Mouse (Mus musculus) gastrocnemius, adult 8-10 months (tissue): Measurements from ENCODE around the gene Cep128. TPM values are rescaled to one million over a fixed set of nuclear protein-coding genes. Genes with fewer than 3 reads are reported as not detected.
A peak's percentile ranks its signal among the peaks of the same experiment; 100 is the strongest.
"Not testable (repeated sequence)": the region's sequence is repeated elsewhere in the genome, so short reads cannot be mapped to it uniquely, and the experiment has no call there.

Experiments
- DNase-seq, 2 experiments: peaks; one replicate each; pipeline ENCODE4 v3.0.0; 2022; ENCODE audit warnings: low spot score in 2 of 2
- total RNA-seq, 4 experiments: library from RNA; stranded (reverse); gene quantifications; 2 replicates each; pipeline ENCODE4 v1.2.4; 2022

Cep128 gene
- 1 to 10 TPM in 2 of 4 experiments, under 1 TPM in 2; 0.51 to 1.1 (median 0.84) TPM for total RNA-seq

- peak; percentile 83 to 85 for DNase-seq
Observed at GRCm38 (mm10) chr12:91384281-91385017, at the start of gene Cep128, which contains the start of gene Tshr. TSS of gene Cep128 (minus strand) at chr12:91384409. TSS of gene Tshr (plus strand) at chr12:91384563.

- no peak for DNase-seq
Observed at GRCm38 (mm10) chr12:91427129-91427528, 42.9 kb upstream of the Cep128 start.

GRCm38 (mm10) chr12:91426499-91426898 is 42.3 kb upstream of the Cep128 start:
- no peak for DNase-seq

DNA sequence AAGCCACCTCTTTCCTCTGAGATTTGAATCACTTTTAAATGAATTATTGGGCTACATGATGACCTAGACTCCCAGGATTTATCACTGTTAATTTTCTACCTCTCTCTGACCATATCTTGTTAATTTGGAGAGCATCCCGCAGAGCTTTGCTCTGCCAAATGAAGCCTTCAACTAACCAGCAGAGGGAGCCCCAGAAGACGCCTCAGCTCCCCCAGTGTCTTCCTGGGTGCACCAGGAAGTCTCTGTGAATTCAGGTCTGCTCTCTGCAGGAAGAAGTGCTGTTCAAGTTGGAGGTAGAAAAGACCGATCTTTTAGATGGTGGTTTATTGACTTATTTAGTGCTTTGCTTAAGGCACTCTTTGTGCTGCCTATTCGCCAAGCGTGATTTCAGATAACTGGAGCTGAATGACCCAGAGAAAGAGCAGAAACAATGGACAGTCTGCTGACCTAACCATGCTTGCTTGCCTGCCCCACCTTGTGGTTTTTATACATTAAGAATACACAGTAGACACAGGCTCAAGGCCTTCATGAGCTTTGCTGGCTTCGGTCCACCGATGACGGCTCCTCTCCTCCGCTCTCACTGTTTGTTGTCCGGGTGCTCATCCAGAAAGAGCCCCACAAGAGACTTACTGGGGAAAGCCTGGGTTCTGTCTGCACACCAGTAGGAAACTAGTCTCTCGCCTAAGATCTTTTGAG is 39.1 kb upstream of the Cep128 start:
- DNase-seq = no peak

GRCm38 (mm10) chr12:91421272-91421671 is 37.1 kb upstream of the Cep128 start:
- DNase-seq = no peak

DNA sequence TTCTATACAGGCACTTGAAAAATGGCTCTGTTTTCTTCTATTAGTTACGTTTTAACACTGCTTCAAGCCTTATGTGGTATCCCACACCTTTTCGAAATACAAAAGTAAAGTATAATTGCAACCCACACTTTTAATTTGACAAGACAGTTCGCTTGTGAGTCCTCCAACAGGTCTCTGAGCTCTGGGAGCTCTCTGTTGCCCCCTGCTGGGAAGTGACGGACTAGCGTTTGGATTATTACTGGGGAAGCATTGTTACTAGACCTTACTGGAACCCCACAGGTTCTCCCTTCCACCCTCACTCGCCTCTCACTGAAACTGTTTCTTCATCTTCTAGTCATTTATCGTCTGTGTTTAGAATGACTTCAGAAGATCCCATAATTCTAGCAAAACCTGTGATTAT is 34.6 kb upstream of the Cep128 start:
- peak; percentile 4 to 14 for DNase-seq

- no peak for DNase-seq
Observed at GRCm38 (mm10) chr12:91416828-91417227, 32.6 kb upstream of the Cep128 start.

DNA sequence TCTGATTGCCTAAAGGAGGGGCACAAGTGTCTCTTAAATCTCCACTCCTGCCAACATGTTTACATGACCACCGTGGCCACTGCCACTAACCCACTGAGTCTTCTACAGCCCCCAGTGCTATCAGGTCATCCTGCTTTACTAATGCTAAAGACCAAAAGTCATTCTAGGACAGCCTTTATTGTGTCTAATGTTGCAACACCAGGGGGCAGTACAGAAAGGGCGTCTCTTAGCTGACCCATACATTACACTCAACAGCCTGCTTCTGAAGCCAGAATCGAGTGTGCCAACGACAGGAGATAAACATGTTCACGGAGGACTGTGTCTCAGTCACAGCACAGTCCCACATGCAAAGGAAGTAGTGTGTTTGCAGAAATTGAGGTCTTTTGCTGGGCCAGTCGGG is 30.9 kb upstream of the Cep128 start:
- DNase-seq = no peak

- DNase-seq = no peak
Observed at GRCm38 (mm10) chr12:91412461-91413182, 28.4 kb upstream of the Cep128 start.

GRCm38 (mm10) chr12:91410306-91410705 is 26.1 kb upstream of the Cep128 start:
- no peak for DNase-seq

DNA sequence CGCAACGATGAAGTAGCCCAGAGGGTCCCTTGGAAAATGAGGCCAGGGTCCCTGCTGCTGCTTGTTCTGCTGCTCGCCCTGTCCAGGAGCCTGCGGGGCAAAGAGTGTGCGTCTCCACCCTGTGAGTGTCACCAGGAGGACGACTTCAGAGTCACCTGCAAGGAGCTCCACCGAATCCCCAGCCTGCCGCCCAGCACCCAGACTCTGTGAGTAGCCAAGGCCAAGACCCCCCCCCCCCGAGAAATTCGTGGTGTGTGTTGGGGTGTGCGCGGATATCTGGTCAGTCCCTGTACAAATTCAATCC is 16.8 kb upstream of the Cep128 start:
- no peak for DNase-seq

DNA sequence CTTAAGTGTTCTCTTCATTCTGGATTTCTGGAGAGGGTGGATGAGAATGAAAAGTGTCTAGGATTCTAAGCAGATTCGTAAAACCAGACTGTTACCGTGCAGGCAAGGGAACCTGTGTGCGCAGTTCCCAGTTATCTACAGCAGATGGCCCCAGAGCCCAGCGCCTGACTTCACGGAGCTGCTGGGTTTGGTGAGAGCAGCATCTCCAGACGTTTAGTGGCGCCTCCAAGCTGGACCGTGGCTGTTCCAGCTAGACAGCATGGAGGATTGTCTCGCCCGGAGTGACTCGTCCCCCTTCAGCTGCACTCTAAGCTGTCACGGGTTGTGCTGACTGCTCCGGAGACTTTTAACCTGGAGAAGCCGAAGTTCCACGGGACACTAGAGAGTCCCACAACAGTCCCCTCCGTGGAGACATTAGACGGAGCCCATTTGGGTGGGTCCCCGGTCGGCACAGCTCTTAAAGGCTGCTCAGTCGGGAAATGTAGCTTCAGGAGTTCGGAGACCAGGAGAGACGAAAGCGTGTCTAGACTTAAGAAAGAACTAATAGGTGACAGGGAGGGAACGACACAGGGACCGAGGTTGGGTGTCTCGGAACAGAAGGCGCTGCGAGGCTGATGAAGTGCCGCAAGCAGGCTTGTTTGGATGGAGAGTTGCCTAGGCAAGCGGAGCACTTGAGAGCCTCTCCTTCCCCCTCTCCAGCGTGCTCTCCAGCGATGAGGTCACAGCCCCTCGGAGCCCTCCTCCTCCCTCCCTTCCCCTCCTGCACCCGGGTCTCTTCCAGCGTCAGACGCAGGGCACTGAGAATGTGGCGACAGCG is 16.2 kb upstream of the Cep128 start:
- DNase-seq = peak; percentile 13 to 33

- no peak for DNase-seq
Observed at GRCm38 (mm10) chr12:91383516-91384264, 519 bp downstream of the Cep128 start.

- no peak for DNase-seq
Observed at GRCm38 (mm10) chr12:91369173-91369572, 15.0 kb downstream of the Cep128 start.

DNA sequence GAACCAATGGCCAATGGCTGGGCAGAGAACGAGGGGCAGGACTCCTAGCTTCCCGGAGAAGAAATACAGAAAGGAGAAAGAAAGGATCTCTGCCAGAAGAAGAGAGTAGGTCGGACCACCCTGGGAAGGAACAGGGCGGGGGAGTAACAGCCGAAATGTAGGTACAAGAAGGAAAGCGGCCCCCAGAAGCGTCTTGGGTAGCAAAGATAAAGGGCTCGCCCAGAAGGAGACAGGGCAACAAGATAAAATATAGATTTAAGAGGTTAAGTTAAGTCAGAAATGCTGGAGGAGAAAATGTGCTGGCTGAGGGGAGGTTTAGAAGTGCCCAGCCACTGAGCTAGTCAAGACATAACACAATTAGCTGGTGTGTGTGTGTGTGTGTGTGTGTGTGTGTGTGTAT is 30.4 kb downstream of the Cep128 start:
- no peak for DNase-seq

- DNase-seq = not testable (repeated sequence)
Observed at GRCm38 (mm10) chr12:91338656-91339055, 45.6 kb downstream of the Cep128 start.

DNA sequence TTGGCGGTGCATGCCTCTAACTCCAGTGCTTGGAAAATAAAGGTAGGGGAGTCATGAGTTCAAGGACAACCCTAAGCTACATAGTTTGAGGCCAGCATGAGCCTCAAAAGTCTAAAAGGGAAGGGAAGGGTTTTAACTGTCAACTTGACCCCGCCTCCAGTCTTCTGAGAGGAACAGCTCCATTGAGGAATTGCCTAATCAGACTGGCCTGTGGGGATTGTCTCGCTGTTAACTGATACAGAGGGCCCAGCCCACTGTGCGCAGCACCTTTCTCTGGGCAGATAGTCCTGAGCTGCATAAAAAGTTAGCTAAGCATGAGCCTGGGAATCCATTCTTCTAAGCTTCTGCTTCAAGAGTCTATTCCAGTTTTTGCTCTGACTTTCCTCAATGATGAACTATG is 56.7 kb downstream of the Cep128 start:
- DNase-seq = no peak

GRCm38 (mm10) chr12:91326104-91326503 is 58.1 kb downstream of the Cep128 start:
- DNase-seq = no peak

DNA sequence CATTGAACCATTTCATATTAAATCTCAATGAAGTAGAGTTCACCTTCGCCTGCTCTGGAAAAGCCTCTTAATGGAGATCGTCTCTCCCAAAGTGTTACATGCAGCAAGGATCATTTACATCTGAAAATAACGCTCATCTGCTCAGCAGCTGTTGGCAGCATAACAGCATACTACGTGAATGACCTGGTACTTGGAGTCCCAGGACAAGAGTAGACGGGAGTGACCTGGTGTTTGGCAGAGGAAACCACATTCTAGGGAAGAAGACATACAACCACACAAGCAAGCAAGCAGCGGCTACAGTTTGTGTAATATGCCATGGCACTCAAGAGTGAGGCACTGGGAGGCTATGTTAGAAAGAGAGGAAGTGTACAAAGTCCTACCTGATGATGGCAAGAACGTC is 69.2 kb downstream of the Cep128 start:
- peak; percentile 26 to 33 for DNase-seq

DNA sequence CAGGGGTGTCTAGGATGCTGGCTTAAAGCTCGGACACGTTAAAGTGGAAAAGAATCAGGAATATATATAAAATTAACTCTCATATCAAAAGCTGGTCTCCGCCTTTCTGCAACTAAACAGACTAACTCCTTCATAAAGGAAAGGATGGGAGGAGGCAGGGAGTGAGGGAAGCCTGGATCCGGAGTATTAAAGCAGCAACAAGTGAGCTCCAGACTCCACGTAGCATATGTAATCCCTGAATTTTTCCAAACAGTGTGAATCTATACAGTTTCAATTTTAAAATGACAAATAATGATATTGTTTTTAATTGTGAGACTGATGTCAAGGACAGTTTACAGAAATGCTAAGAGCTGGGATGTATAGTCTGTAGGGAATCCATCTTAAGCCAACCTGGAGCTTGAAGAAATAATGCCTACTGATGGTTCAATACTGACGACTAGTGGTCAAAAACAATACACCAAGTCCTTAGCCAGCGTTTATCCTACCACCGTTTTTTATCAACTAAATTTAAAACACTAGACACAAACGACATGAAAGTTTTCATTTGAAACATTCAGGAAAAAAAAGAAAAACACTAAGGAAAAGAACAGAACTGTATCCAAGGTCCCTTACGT is 70.1 kb downstream of the Cep128 start:
- no peak for DNase-seq
